Mouse (Mus musculus): ENCODE data around the gene Mlh1.

GRCm38 (mm10) chr9:111290539-111291100, 19.0 kb upstream of the Mlh1 start:
- TF ChIP-seq POLR2A (IDR thresholded peaks at IDR 0.05; ENCODE audit: insufficient read length, low read depth), result no peak
- TF ChIP-seq POLR2AphosphoS2 (IDR thresholded peaks at IDR 0.05; ENCODE audit: insufficient read length, low read depth), result no peak
- no peak for TF ChIP-seq E2F4 (IDR thresholded peaks at IDR 0.05; ENCODE audit: insufficient read depth)
- no peak for TF ChIP-seq MYOG (IDR thresholded peaks at IDR 0.05; ENCODE audit: control insufficient read depth in 1 of 3, insufficient read depth in 1 of 3, insufficient read length in 2 of 3, low read depth in 2 of 3)
- TF ChIP-seq MAX (IDR thresholded peaks at IDR 0.05; ENCODE audit: low read depth), result no peak
- no peak for TF ChIP-seq TCF3 (IDR thresholded peaks at IDR 0.05; ENCODE audit: insufficient read length, low read depth)
